Mouse (Mus musculus) forebrain, embryonic 16.5 days (tissue): ENCODE measurements around the gene Phf14. TPM values are rescaled to one million over a fixed set of nuclear protein-coding genes. Genes with fewer than 3 reads are reported as not detected.

Source experiments
- ATAC-seq: fragments of 200-750 bp; cut with Nextera tagmentation; 2 replicates; pipeline ENCODE4 v1.8.0; 2017; ENCODE audit warnings: mild to moderate bottlenecking, moderate library complexity
- H3K27ac ChIP-seq: fragments of 300-500 bp; sonication (generic); 2 replicates; pipeline ENCODE4 v1.5.1; 2014; ENCODE audit warnings: low read length, control low read depth
- H3K27me3 ChIP-seq: fragments of 300-500 bp; sonication (generic); replicated peaks from 2 replicates; pipeline ENCODE4 v1.6.1; 2014; ENCODE audit warnings: low read length; ENCODE audit not compliant: control insufficient read depth, insufficient read depth
- H3K36me3 ChIP-seq: fragments of 300-500 bp; sonication (generic); 2 replicates; pipeline ENCODE4 v1.6.1; 2014; ENCODE audit not compliant: control insufficient read depth, insufficient read depth
- H3K4me1 ChIP-seq: fragments of 300-500 bp; sonication (generic); replicated peaks from 2 replicates; pipeline ENCODE4 v1.6.1; 2014; ENCODE audit warnings: low read length; ENCODE audit not compliant: control insufficient read depth, insufficient read depth
- H3K4me2 ChIP-seq: fragments of 300-500 bp; sonication (generic); 2 replicates; pipeline ENCODE4 v1.6.1; 2014; ENCODE audit warnings: mild to moderate bottlenecking, low read length, control low read depth
- H3K4me3 ChIP-seq: fragments of 300-500 bp; sonication (generic); replicated peaks from 2 replicates; pipeline ENCODE4 v1.5.1; 2014; ENCODE audit warnings: mild to moderate bottlenecking, low read length, control low read depth
- H3K9ac ChIP-seq: fragments of 300-500 bp; sonication (generic); replicated peaks from 2 replicates; pipeline ENCODE4 v1.6.1; 2014; ENCODE audit warnings: low read depth, low read length, control low read depth
- H3K9me3 ChIP-seq: fragments of 300-500 bp; sonication (generic); 2 replicates; pipeline ENCODE4 v1.6.1; 2016; ENCODE audit warnings: low read length; ENCODE audit not compliant: control insufficient read depth
- WGBS: fragments of 180-500 bp; shearing (Covaris S2); extraction: QIAGEN DNeasy Blood & Tissue Kit; methylation state at CpG from one replicate; pipeline ENCODE4 v1.1.7; 2014; 5-methylcytosine and 5-hydroxymethylcytosine counted together
- polyA plus RNA-seq: library from polyadenylated mRNA; unstranded; fragments of >200 nt; fragmentation: Nextera tagmentation; extraction: Ambion mirVana; gene quantifications from 2 replicates; pipeline ENCODE4 v1.2.1, GENCODE M21; 2015

The Phf14 gene
- polyA plus RNA-seq, 1 experiment from 2014 or later: 78.4 TPM

DNA sequence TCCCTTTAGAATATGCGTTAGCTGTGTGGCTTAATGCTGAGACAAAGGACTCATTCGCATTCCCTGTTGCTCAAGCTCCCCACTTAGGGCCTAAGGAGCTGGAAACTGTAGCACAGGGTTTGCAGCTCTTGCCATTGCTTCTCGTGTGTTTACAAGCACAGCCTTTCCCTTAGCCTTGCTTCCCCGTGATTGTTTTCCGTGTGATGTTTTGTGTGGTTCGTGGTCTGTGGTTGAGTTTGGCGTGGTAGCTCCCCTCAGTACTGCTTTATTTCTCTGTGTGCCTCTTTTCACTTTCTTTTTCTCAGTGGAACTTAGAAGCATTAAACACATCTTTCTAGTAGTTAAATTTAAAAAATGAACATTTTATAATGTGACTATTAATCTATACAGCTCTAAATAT lies 130.7 kb downstream of the Phf14 start:
- no peak for ATAC-seq
- 69% methylated on average over 7 of the region's 7 CpGs for WGBS

DNA sequence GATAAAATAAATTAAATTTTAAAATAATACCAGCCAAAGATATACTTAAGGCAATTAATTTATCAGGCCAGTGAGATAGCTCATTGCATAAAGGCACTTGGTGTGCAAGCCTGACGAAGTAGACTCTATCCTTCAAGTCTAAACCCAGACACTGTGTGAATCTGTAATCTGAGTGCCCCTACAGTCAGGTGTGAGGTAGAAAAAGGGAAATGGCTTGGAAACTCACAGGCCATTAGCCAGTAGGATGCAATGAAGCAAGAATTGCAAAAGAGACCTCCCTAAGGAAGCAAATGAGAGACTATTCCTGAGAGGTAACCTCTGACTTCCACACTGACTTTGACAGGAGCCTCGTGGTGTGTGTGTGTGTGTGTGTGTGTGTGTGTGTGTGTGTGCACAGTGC lies 145.3 kb downstream of the Phf14 start:
- ATAC-seq: no peak
- Histone ChIP-seq H3K9ac (no peak overlapping the region), H3K27ac (no peak overlapping the region), H3K4me2 (no peak overlapping the region), H3K27me3 (no peaks in the 10 kb centered on the region), H3K4me3 (no peak overlapping the region), H3K4me1 (no peaks in the 10 kb centered on the region), H3K9me3 (no peaks in the 10 kb centered on the region), H3K36me3 (peaks cover 6% of the 10 kb centered on the region; the same call in 1 of the 2 replicates)
- WGBS: 87% methylated on average over 2 of the region's 2 CpGs

More for the DNA sequence above, 130.7 kb downstream of the Phf14 start:
- no peak overlapping the region for H3K4me3 ChIP-seq
- H3K9ac ChIP-seq: no peak overlapping the region
- no peaks in the 10 kb centered on the region for H3K9me3 ChIP-seq
- no peaks in the 10 kb centered on the region; the same call in 1 of the 2 replicates for H3K36me3 ChIP-seq
- H3K4me2 ChIP-seq: no peak overlapping the region
- H3K27me3 ChIP-seq: no peaks in the 10 kb centered on the region
- H3K27ac ChIP-seq: no peak overlapping the region
- H3K4me1 ChIP-seq: no peaks in the 10 kb centered on the region

DNA sequence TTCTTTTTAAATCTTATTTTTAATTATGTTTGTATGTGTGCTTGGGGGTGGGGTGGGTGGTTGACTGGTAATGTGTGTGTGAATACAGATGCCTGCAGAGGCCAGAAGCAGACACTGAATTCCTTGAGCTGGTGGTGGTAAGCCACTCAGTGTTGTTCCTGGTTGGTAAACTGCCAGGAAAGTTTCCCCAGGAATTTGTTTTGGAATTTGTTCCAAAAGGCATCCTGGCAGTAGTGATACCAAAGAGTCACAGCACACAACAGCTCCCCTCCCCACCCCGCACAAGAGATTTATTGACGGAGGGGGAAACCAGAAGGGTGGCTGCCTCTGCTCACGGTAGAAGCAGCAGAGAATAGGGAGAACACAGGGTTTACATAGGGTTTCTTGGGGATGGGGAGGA lies 146.5 kb downstream of the Phf14 start:
- Histone ChIP-seq H3K27me3 (no peaks in the 10 kb centered on the region), H3K27ac (no peak overlapping the region), H3K9ac (no peak overlapping the region), H3K9me3 (no peaks in the 10 kb centered on the region), H3K4me2 (no peak overlapping the region), H3K4me3 (no peak overlapping the region), H3K36me3 (no peaks in the 10 kb centered on the region), H3K4me1 (no peaks in the 10 kb centered on the region)
- ATAC-seq: no peak
- 37% methylated on average over 3 of the region's 3 CpGs for WGBS

DNA sequence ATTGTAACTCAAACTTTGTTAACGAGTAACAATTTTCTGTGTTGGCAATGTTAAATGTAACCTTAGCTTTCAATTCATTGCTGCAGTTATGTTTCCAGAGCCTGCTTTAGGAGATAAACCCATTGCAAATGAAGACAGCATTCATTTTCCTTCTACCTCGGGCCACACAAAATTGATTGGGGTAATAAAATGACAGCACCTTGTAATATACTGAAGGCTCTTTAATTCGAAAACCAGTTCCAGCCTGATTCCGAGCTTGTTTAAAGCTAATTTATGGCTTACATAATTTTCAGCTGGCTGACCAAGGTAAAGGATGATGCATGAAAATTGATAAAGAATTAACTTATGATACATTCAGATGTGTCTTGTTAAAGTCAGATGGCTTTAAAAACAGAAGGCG lies 151.1 kb downstream of the Phf14 start:
- H3K4me1 ChIP-seq: no peaks in the 10 kb centered on the region
- H3K27ac ChIP-seq: no peak overlapping the region
- no peak overlapping the region for H3K9ac ChIP-seq
- H3K36me3 ChIP-seq: peaks cover 3% of the 10 kb centered on the region; the same call in 1 of the 2 replicates
- H3K9me3 ChIP-seq: no peaks in the 10 kb centered on the region
- no peak overlapping the region for H3K4me3 ChIP-seq
- H3K27me3 ChIP-seq: no peaks in the 10 kb centered on the region
- ATAC-seq: no peak
- 74% methylated on average over 5 of the region's 5 CpGs for WGBS
- no peak overlapping the region for H3K4me2 ChIP-seq

DNA sequence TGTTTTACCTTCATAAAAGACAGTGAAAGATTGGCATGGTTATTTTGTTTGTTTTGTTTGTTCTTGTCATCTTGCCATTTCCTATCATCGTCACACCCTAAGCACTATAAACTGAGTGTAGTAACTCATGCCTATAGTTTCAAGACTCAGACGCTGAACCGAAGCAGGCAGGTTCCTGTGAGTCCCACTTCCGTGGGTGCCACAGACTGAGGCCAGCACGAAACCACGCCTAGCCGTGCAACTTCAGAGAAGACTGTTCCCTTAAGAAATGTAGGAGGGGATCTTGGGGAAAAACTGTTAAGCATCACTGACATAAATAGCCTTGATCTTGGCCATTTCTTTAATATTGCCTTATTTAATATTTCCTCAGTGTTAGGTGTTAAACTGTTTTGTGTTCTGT lies 152.4 kb downstream of the Phf14 start:
- Histone ChIP-seq H3K9me3 (no peaks in the 10 kb centered on the region), H3K36me3 (peaks cover 3% of the 10 kb centered on the region), H3K4me3 (no peak overlapping the region), H3K9ac (no peak overlapping the region), H3K4me1 (no peaks in the 10 kb centered on the region), H3K4me2 (no peak overlapping the region), H3K27ac (no peak overlapping the region), H3K27me3 (no peaks in the 10 kb centered on the region)
- no peak for ATAC-seq
- WGBS: 89% methylated on average over 7 of the region's 7 CpGs

DNA sequence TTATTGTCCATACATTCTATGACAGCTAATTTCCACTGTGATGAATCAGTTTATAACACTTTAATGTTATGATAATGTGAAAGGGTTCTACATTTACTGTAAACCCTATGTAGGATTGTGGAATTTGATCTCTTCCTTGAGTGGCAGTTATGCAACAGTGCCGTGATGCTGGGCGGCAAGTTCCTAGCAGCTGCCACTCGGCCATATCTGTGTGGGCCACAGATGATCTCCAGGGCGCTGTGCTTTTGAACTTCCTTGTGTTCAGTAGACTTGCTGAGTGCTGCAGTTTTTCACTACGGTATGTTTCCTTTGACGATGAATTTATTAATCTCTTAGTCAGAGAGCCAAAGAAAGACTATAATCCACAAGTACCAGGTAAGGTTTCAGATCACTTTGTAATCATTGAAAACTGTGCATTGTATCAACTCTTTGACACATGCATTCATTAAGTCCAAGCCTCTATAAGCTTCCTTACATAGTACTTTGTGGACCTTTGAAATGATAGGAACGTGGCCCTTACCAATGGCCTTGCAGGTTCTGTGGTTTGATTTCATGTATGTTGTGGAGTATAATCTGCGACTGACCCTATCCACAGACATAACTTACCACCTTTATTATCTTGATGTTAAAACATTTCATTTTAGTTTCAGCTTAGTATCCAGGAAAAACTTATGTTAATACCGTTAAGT lies 153.0 kb downstream of the Phf14 start:
- no peaks in the 10 kb centered on the region for H3K4me1 ChIP-seq
- no peak for ATAC-seq

DNA sequence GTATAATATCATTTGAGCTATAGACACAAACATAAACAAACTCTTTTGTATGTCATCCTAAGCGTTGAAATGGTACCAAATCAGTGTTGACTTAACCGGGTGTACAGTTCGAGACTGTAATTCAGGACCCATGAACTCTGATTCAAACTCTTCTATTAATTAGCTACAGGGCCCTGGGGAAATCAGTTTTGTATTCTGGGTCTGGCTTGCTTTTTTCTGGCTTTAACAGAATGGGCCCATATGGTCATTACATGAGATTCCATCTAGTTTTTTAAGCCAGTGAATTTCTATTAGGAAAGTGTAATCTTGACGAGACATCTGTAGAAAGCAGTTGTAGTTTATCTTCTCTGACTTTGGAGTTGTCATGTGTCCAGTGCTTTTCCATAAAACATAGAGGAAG lies 160.3 kb downstream of the Phf14 start:
- H3K4me3 ChIP-seq: no peak overlapping the region
- H3K4me1 ChIP-seq: no peaks in the 10 kb centered on the region
- no peak overlapping the region for H3K9ac ChIP-seq
- no peaks in the 10 kb centered on the region for H3K27me3 ChIP-seq
- H3K27ac ChIP-seq: no peak overlapping the region
- WGBS: 55% methylated on average over 4 of the region's 4 CpGs
- 0 out of 2 replicates have a peak, but pooled peaks have one; percentile 38 for ATAC-seq
- no peaks in the 10 kb centered on the region; the same call in 1 of the 2 replicates for H3K36me3 ChIP-seq
- no peaks in the 10 kb centered on the region for H3K9me3 ChIP-seq
- no peak overlapping the region for H3K4me2 ChIP-seq

More for the DNA sequence above, 153.0 kb downstream of the Phf14 start:
- Histone ChIP-seq H3K27ac (no peak overlapping the region), H3K4me2 (no peak overlapping the region), H3K4me3 (no peak overlapping the region), H3K27me3 (no peaks in the 10 kb centered on the region), H3K9ac (no peak overlapping the region), H3K9me3 (no peaks in the 10 kb centered on the region), H3K36me3 (peaks cover 3% of the 10 kb centered on the region)
- 92% methylated on average over 9 of the region's 9 CpGs for WGBS

DNA sequence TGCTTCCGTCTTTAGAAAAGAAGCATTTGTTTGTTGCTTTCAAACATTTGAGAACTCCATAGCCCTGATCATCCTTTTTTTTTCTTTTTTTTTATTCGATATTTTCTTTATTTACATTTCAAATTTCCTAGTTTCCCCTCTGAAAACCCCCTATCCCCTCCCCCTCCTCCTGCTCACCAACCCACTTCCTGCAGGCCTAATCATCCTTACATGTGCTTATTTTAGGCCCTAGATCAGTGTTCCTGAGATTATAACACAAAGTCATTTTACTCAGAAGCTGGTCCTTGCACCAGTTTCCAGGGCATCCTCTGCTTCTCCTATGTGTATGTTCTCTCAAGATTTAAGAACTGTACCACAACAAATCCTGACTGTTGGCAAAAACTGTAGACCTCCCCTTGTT lies 161.7 kb downstream of the Phf14 start:
- Histone ChIP-seq H3K9me3 (no peaks in the 10 kb centered on the region), H3K4me1 (no peaks in the 10 kb centered on the region), H3K27ac (no peak overlapping the region), H3K4me3 (no peak overlapping the region), H3K36me3 (no peaks in the 10 kb centered on the region; the same call in 1 of the 2 replicates), H3K9ac (no peak overlapping the region), H3K4me2 (no peak overlapping the region), H3K27me3 (no peaks in the 10 kb centered on the region)
- no peak for ATAC-seq
- 98% methylated on average over 2 of the region's 2 CpGs for WGBS

DNA sequence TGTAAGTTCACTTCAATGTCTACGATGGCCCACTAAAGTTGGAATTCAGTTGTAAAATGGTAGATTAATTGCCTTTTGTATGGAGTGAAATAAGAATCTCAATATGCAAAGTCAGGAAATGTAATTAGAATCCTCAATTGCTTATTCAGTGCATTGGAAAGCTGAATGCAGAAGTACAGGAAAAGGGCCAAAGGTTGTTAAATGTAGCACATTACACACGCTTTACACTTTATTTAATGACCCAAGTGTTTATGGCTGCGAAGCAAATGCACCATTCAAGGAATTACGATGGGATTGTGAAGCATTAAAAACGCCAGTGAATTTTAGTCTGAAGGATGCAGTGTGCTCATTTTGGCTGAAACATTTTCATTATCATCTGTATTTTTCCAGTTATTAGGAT lies 167.0 kb downstream of the Phf14 start:
- H3K9me3 ChIP-seq: no peaks in the 10 kb centered on the region
- 18% methylated on average over 5 of the region's 5 CpGs for WGBS
- peak; percentile 31; the same call in 1 of the 2 replicates for ATAC-seq

More for the DNA sequence above, 167.0 kb downstream of the Phf14 start:
- Histone ChIP-seq H3K4me2 (no peak overlapping the region), H3K4me1 (peaks cover 9% of the 10 kb centered on the region; the same call in 1 of the 2 replicates), H3K27me3 (no peaks in the 10 kb centered on the region), H3K9ac (no peak overlapping the region), H3K27ac (no peak overlapping the region), H3K4me3 (no peak overlapping the region), H3K36me3 (no peaks in the 10 kb centered on the region)
